Mouse (Mus musculus) frontal cortex, postnatal 25 days (tissue): ENCODE measurements around the gene Tmc8.

ENCODE experiments used
- DNase-seq, 2 experiments: peaks; one replicate each; pipeline ENCODE4 v3.0.0; 2022; ENCODE audit warnings: low spot score in 2 of 2

Tmc8 gene

DNA sequence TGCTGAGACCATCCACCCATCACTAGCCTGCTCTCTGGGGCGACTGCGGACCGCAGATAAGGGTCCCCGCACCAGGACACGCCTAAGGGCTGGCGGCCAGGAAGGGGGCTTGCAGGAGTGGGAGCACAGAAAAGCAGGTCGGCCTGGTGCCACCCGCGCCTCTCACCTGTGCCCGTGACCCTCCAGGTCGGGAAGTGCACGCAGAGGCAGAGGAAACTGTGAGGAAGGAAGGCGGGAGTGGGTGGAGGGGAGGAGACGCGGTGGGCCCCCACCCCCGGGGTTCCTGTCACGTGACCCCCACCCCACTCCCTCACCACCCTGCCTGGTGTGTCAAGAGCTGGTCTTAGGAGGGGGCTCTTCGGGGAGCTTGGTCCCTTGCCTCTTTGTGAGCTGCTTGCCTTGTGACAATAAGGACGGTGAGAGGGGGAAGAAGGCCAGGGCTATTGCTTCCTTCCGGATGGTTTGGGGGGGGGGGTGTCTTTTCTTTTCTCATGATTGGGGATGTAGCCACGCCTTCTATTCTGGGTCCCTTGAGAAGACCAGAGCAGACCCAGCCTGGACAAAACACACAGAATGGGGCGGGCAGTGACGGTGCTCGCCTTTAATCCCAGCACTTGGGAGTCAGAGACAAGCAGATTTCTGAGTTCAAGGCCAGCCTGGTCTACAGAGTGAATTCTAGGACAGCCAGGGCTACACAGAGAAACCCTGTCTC is at the start of gene Tmc8, which contains the start of gene Tmc6:
Gene Tmc8 (plus strand): TSS at position 84 of the 712 bp plus-strand sequence.
Gene Tmc6 (minus strand): TSS at position 206 of the 712 bp plus-strand sequence.
- DNase-seq, result no peak

DNA sequence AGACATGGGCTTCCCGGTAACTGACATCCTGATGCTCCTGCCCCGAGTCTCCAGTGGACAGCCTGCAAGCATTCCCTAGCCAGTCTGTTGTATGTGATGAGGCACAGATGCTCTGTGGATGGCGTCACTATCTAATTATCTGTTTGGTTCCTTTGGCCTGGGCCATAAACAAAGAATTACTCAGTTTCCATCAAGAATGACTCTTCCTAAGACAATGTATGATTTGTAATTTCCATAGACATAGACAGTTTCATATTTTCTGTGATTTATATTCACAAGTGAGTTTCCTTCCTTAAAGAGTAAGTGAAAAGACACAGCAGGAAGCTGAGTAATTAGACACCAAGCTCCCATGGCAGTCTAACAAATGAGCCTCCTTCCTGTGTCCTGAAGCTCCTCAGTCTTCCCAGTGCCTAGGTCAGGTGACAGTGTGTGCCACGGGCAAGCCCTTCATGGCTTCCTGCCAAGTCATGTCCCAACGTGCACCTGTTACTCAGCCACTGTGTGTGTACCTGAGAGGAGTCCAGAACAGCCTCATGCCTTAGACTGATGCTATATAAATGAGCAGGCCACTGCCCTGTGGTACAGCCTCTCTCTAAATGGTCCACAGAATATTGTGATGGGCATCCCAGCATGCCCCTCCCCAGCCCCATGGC is 45.7 kb upstream of the Tmc8 start:
- no peak for DNase-seq

DNA sequence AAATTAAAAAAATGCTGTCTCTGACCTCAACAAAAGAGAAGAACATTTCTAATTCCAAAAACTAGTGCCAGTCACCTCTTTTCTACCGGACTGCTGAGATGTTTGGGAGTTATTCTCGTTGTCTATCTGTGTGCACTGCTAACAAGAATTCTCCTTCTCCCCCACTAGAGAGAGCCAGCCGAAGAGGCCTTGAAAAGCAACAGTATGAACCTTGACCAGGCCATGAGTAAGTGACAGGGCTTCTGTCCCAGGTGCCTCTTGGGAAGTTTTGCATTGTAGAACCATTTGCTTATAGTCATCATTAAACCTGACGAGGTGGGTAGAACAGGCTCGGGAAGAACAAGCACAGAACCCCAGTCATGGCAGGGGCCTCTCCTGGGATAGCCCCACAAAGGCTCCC is 43.8 kb upstream of the Tmc8 start:
- no peak for DNase-seq

DNA sequence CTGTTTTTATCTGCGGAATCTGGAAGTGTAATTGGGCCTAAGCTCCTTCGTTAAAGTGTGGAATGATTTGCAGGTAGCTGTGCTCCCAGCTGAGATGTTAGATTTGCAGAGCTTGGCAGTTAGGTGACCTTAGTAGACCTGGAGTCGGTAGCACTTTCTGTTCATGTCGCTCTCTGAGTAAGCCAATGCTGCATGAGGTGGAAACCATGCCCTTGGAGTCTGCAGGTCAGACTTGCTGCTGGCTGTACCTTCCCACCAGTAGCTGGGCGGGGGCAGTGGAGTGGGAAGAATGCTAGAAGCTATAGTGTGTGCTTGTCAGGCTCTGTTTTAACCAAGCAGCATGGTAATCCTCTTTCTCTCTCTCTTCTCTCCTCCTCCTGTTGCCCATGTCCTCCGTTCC is 40.7 kb upstream of the Tmc8 start:
- no peak for DNase-seq

DNA sequence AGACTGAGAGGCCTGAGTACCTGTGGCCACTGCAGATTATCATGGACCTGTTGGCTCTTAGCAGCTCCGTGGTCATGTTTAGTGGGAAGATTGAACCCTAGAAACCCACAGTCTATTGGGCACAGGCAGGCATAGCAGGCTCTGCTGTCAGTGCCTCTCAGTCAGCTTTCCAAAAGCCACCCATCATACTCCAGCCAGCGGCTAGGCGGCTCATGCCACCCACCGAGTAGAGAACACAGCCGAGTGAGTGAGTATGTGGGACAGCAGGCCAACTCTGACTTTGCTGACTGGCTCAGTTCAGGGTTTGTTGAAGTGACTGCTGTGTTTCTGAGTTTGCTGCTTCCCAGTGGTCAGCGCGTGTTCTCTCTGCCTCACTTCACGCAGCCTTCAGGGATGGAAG is 39.6 kb upstream of the Tmc8 start:
- DNase-seq, result no peak

DNA sequence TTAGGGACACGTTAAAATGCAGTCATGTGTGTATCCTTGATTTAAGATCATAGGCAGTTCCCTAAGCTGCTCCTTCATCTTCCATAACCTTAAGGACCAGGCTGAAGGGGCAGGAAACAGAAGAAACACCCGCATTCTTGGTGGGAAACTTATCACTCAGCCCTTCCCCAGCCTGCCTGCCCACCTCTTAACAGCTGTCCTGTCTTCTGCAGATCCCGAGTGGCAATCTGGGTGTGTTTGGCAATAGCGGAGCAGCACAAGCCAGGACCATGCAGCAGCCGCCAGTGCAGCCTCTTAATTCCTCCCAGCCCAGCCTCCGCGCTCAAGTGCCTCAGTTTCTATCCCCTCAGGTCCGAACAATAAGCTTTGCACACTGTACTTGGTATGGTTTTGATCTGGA is 39.2 kb upstream of the Tmc8 start:
- no peak for DNase-seq

DNA sequence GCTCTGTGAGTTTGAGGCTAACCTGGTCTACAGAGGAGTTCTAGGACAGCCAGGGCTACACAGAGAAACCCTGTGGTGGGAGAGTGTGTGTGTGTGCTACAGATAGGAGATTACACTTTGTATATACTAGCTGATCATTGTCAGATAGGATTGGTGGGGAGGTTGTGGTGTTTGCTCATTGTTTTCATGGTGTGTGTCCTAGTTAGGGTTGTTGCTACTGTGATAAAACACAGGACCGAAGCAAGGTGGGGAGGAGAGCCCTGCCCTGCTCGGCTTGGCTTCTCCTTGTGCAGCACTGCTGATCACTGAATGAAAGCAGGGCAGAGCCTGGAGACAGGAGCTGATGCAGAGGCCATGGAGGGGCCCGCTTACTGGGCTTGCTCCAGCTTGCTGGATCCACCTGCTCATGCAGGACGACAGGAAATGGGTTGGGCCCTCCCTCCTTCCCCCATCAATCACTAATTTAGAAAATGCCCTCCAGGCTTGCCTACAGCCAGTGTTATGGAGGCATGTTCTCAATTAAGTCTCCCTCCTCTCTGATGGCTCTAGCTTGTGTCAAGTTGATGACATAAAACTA is 38.3 kb upstream of the Tmc8 start:
- DNase-seq, result no peak

DNA sequence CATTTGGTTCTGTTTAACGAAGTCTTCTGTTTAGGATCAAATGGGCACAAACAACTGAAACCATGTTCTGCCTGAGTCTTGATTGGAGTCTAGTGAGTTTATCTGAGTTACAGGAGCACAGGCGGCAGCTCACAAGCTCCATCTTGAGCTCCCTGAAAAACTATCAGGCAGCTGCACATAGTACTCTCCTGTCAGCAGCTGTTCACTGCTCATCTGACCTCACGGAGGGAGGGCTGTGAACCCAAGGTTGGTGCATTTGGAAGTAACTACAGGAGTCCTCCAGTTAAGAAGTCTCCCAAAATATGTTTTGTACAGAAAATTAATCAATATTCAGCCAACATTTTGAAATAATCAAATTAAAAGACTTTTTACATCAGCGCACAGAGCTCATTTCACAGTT is 33.2 kb upstream of the Tmc8 start:
- no peak for DNase-seq

DNA sequence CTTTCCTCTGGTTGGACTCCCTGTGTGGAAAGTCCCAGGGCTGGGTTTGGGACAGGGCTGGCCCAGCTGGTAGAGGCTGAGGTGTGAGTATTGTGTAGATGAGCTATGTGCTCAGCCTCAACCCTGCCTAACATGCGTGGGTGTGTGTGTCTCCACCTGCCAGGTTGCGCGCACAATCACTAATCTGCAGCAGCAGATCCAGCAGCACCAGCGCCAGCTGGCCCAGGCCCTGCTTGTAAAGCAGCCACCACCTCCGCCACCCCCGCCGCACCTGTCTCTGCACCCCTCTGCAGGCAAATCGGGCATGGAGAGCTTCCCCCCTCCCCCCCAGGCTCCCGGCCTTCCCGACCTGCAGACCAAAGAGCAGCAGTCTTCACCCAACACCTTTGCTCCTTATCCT is 32.5 kb upstream of the Tmc8 start:
- no peak for DNase-seq

DNA sequence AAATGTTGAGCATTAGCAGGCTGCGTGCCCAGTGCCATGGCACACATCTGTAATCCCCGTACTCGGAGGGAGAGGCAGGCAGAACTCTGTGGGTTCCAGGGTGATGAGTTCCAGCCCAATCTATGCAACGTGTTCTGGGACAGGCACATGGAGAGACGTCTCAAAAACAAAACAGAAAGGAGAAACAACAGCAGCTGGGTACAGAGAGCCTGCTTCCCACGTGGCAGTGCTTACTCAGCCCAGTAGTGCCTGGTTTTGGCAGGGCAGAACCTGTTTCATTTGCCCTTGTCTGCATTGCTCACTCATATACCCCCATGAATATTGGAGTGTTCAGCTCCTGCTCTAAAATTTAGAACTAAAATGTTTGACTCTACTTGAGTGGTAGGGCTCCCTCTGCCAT is 30.3 kb upstream of the Tmc8 start:
- DNase-seq, result no peak

DNA sequence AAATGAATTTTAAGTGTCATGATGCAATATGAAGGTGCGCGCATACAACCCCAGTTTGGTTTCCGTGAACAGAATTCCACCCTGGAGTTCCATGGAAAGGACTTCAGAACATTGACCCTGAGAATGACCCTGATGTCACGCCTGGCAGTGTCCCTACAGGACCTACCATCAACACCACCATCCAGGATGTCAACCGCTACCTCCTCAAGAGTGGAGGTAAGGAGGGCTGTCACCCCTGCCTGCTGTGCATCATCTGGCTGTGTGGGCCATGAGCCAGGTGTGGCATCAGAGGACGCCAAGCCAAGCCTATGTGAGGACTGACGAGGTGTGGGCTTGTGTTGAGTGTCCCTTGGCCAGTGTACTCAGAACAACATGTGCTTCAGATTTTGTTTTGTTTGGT is 26.0 kb upstream of the Tmc8 start:
- no peak for DNase-seq

DNA sequence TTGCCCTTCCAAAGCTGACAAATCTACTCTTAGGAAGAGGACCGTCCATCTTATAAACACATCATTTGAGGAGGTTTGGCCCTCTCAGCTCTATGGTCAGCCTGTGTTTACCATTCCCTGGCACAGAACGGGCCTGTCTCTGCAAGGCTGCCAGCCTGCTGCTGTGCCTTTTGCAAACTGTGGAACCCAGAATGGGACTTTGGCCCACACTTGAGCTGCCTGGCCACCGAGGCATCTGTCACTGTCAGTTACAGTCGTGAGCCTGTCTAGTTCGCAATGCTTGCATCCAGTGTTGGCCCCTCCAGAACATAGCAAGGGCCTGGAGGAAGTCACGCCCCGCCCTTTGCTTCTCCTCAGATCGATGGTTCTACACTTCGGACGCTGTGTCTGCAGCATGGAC is 22.6 kb upstream of the Tmc8 start:
- DNase-seq, result no peak

DNA sequence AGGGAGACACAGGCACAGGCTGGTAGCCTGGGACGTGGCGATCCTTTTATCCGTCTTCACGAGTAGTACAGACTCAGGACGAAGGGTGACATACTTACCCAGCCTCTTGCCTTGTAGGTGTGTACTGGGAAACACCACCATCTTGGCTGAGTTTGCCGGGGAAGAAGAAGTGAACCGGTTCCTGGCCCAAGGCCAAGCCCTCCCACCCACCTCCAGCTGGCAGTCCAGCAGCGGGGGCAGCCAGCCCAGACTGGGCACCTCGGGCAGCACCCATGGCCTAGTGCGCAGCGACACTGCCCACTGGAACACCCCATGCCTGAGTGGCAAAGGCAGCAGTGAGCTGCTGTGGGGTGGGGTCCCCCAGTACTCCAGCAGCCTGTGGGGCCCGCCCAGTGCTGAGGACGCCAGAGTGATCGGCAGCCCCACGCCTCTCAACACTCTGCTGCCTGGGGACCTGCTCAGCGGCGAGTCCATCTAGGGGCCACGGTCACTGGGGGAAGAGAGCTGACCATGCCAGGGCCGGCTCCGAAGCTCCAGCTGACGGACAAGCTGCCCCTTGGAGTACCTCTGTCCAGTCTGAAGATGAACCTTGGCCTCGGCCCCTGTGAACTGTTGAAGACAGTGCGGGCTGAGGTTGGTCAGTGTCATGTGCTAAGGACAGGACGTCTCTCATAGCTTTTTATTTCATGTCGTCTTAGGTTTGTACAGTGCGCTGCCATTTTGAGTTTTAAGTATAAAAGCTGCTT is 21.3 kb upstream of the Tmc8 start:
- no peak for DNase-seq

DNA sequence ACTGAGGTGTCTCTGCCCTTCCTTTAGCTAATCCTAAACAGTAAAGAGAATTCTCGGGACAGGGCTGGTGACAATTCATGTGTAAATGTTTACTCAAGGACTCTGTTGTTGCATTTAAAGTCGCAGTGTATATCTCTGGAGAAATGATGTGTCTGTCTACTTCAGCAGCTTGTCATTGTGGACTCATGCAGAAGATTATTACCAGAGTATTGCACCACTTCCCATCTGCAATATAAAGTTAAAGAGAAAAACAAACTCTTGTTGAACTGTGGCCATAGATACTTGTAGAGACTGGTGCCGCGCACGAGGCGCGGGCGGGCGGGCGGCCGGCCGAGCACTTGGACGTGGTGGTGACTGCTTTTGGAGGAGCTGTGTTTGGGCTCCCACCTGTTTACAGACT is 20.1 kb upstream of the Tmc8 start:
- DNase-seq, result no peak

DNA sequence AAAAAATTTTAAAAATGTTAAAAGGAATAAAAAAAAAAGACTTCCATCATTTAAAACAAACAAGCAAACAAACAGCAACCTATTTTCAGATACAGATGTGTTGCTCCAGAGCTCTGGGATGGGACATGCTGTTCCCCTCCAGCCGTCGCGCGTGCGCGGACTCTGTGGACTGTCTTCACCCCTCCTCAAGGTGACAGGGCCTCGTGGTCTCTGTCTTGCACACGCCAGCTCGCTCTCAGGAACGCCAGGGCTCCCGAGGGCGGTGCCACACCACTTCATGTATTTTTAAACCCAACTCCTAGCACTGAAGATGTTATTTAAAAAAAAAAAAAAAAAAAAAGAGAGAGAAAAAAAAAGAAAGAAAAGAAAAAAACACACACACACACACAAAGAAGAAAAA is 19.6 kb upstream of the Tmc8 start:
- no peak for DNase-seq

DNA sequence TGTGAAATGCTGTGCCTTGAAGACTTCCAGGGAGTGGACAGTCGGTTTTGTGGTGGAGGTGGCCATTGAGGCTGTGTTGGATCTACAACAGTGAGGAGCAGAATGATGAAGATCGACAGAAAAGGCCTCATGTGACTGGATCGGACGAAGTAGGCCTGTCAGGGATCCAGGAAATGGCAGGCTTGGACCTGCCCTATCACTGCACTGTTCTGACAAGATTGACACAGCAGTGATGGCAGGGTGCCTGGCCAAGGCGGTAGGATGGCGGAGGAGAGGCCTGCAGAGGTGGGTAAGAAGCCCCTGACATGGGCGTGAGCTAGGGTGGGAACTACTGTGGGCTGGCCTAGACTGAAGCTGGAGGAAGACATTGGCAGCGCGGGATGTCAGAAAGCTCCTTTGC is 17.6 kb upstream of the Tmc8 start:
- DNase-seq, result no peak

DNA sequence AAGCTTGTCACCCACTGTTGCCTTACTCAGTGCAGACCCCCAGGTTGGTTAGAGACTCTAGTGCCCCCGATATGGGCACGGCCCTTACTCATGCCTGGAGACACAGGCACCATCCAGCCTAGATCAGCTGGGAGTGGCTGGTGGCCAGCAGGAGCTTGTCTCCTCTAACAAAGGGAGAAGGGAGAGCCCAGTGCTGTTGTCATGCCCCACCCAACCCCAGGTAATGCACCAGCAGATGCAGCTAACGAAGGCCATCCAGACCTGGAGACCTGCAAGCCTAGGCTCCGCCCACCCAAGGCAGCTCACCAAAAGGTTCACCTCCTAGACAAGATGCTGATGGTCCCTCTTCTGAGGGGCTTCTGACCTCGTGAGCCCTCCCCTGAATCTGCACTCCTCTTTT is 16.5 kb upstream of the Tmc8 start:
- DNase-seq, result no peak

DNA sequence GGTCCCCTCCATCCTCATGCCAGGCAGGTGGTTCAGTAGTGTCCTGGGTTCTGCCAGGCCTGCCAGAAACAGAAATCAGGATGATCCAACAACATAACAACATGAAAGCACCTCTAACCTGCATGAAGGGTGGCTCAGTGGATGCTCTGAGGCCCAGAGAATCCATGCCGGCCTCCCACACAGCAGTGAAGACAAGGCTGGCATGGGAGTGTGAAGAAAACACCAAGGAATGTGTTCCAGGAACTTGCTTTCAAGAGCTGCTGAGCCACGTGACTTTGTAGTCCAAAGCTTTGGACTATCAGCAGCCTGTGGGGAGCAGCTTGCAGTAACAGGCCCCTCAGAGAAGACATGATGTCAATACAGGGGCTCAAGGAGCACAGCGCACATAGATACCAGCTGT is 15.6 kb upstream of the Tmc8 start:
- no peak for DNase-seq

DNA sequence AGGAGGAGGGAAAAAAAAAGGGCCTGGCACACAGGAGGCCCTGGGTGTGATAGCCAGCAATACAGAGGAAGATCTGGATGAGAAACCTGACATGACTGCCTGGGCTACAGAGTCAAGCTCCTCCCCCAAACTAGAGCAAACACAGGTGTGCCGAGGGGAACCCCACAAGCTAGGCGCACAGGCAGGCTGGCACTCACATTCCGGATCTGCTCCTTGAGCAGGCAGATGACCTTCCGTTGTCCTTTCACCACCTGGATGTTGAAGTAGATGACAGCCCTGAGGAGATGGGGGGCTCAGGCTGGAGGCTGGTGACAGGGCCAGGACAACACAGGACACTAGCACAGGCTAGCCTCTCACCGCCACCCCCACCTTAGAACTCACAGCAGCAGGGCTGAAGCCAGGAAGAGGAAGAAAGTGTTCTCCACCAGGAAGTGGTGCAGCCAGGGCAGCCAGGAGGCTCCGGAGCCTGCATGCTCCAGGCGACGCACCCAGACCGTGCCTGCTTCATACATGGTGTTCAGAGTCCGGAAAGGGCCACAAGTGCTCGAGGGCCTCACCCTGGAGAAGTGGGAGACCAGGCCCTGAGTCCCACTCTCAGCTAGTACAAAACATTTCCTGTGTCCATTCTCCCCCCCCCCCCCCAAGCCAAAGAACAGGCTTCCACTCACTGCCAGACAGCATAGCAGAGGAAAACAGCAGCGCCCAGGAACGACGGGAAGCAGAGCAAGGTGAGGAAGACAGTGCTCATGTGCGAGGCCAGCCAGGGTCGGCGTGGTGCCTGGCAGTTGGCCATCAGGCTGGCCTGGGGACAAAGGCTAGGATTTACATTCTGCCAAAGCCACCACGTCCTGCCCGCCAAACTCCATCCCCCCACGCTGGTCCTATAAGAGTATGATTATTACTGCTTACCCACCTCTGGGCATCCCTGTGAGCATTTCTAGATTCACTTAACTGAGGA is 12.9 kb upstream of the Tmc8 start:
- no peak for DNase-seq

DNA sequence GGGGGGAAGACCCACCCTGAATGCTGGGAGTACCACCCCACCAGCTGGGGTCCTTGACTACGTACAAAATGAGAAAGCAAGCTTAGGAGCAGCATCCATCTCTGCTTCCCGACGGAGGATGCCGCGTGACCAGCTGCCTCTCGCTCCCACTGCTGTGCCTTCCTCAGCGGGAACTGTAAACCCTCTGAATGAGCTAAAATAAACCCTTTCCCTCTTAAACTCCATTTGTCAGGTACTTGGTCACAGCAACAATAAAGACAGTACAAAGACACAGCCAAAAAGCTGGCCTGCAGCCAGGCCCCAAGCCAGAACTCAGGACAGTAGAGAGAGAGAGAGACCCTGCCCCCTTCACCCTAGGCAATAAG is 12.2 kb upstream of the Tmc8 start:
- no peak for DNase-seq

DNA sequence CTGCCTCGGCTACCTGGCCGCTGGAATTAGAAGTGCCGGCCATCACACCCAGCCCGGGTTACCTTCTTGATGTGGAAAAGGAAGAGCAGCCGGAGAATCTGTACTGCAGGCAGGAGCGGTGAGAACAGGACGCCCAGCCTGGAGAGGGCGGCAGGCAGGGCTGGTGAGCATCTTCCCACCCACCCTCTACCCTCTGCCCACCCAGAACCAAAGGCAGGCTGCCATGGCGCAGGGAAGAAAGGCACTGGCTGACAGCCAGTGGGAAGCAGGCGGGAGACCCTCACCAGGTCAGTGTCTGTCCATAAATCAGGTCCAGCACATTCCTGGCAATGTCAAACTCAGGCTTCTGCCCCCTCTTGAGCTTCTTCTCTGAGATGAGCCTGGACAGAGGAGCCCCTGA is 11.5 kb upstream of the Tmc8 start:
- no peak for DNase-seq

DNA sequence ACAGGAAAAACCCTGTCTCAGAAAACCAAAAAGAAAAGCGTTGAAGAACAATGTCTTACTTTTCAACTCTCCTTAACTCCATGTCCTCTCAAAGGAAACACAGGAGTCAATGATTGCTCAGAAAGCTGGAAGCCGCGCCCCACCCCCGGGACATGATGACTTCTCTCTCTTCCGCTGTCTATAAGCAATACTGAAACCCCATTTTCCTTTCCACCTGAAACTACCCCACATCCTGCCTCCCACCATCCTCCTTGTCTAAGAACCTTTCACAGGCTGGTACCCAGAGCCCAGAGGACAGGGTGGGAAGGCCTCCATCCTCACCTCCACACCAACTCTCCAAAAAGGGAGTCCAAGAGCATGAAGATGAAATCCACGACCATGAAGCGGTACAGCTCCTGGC is 9.5 kb upstream of the Tmc8 start:
- no peak for DNase-seq
